Mouse (Mus musculus) neural tube, embryonic 12.5 days (tissue): ENCODE measurements around the gene Bsph2. TPM values are rescaled to one million over a fixed set of nuclear protein-coding genes. Genes with fewer than 3 reads are reported as not detected.

Experiments
- ATAC-seq: fragments of 200-750 bp; cut with Nextera tagmentation; 2 replicates; pipeline ENCODE4 v1.8.0; 2017; ENCODE audit warnings: low read depth, mild to moderate bottlenecking, moderate TSS enrichment, moderate library complexity; ENCODE audit not compliant: low FRiP score
- H3K27ac ChIP-seq: fragments of 300-500 bp; sonication (generic); 2 replicates; pipeline ENCODE4 v1.5.1; 2016
- H3K27me3 ChIP-seq: fragments of 300-500 bp; sonication (generic); replicated peaks from 2 replicates; pipeline ENCODE4 v1.6.1; 2016; ENCODE audit warnings: mild to moderate bottlenecking
- H3K36me3 ChIP-seq: fragments of 300-500 bp; sonication (generic); 2 replicates; pipeline ENCODE4 v1.6.1; 2016; ENCODE audit warnings: mild to moderate bottlenecking
- H3K4me1 ChIP-seq: fragments of 300-500 bp; sonication (generic); 2 replicates; pipeline ENCODE4 v1.6.1; 2016
- H3K4me2 ChIP-seq: fragments of 300-500 bp; sonication (generic); replicated peaks from 2 replicates; pipeline ENCODE4 v1.6.1; 2016; ENCODE audit warnings: mild to moderate bottlenecking
- H3K4me3 ChIP-seq: fragments of 300-500 bp; sonication (generic); 2 replicates; pipeline ENCODE4 v1.5.1; 2016
- H3K9ac ChIP-seq: fragments of 300-500 bp; sonication (generic); 2 replicates; pipeline ENCODE4 v1.6.1; 2016; ENCODE audit warnings: mild to moderate bottlenecking
- H3K9me3 ChIP-seq: fragments of 300-500 bp; sonication (generic); 2 replicates; pipeline ENCODE4 v1.6.1; 2016; ENCODE audit warnings: mild to moderate bottlenecking
- WGBS: fragments of 180-500 bp; shearing (Covaris S2); methylation state at CpG from one replicate; pipeline ENCODE4 v1.1.7; 2016; 5-methylcytosine and 5-hydroxymethylcytosine counted together
- polyA plus RNA-seq: library from polyadenylated mRNA; unstranded; fragments of >200 nt; fragmentation: Nextera tagmentation; extraction: Ambion mirVana; gene quantifications from 2 replicates; pipeline ENCODE4 v1.2.1, GENCODE M21; 2016

Gene Bsph2
- not detected in 2 replicates for polyA plus RNA-seq

DNA sequence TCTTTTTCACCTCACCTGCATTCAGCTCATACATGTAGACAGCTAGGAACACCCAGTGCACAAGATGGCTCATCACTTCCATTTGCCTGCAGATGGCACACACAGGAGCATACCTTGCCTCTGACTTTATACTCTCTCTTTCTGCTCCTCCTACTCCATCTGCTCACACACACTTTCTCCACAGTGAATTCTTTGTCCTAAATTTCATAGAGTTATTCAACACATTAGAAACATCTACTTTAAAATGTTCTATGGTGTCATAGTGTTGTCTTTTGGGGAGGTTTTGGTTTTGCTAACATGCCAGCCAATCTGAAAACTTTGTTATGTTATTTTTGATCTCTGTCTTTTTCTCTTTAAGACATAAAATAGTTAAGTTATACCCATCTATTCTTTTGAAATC, at the start of gene Bsph2:
Bsph2 (minus strand) TSS at position 101 of the 400 bp plus-strand sequence.
- Histone ChIP-seq H3K9ac (no peak within 1 kb of the TSS), H3K9me3 (peaks cover 15% of the 10 kb centered on the region; the same call in 1 of the 2 replicates), H3K4me3 (no peak within 1 kb of the TSS), H3K27ac (no peak within 1 kb of the TSS), H3K36me3 (no peaks in the 10 kb centered on the region), H3K4me2 (no peak within 1 kb of the TSS), H3K4me1 (no peaks in the 10 kb centered on the region), H3K27me3 (no peaks in the 10 kb centered on the region)
- ATAC-seq: no peak

DNA sequence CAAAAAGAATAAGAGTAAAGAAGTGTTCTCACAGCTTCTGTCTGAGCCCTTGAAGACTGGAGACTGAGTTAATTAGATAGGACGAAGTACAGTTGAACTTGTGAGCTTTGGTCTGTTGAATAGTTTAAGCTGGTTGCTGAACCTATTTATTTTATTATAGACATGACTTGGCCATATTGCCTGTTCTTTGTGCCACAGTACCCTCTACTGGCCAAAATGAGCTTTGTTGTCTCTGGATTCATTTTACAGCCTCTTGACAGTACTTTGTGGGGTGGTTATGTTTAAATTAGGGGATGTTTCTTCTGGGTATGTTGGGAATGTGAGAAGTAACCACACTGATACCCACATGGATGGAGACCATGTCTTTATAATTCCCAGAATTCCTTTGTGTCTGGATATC, 59.3 kb downstream of the Bsph2 start:
- ATAC-seq: no peak
- H3K4me3 ChIP-seq: no peak overlapping the region
- H3K27ac ChIP-seq: no peak overlapping the region
- no peak overlapping the region for H3K9ac ChIP-seq
- H3K9me3 ChIP-seq: peaks cover 13% of the 10 kb centered on the region; the same call in 1 of the 2 replicates
- no peaks in the 10 kb centered on the region for H3K27me3 ChIP-seq
- H3K36me3 ChIP-seq: no peaks in the 10 kb centered on the region
- no peaks in the 10 kb centered on the region for H3K4me1 ChIP-seq
- WGBS: 70% methylated on average over 1 of the region's 1 CpGs
- no peak overlapping the region for H3K4me2 ChIP-seq

Other genes with a start within 250 kb of the Bsph2 start
- 0.94 and 1.0 TPM in 2 replicates for gene Pla2g4c, start 246.4 kb downstream of the Bsph2 start, polyA plus RNA-seq
- gene Cabp5, start 172.9 kb downstream of the Bsph2 start, polyA plus RNA-seq: not detected in 2 replicates
- not detected in 2 replicates for gene Bsph1, start 120.2 kb downstream of the Bsph2 start, polyA plus RNA-seq
- gene Sult2a5, start 52.9 kb upstream of the Bsph2 start, polyA plus RNA-seq: not detected in 2 replicates
- not detected in 2 replicates for gene Sult2a2, start 162.4 kb upstream of the Bsph2 start, polyA plus RNA-seq